Mouse (Mus musculus): ENCODE results near the gene Gosr2. TPM values are rescaled to one million over a fixed set of nuclear protein-coding genes. Genes with fewer than 3 reads are reported as not detected.

Gosr2 gene
- polyA plus RNA-seq, 1 experiment from 2014 or later, result 96.4 TPM

DNA sequence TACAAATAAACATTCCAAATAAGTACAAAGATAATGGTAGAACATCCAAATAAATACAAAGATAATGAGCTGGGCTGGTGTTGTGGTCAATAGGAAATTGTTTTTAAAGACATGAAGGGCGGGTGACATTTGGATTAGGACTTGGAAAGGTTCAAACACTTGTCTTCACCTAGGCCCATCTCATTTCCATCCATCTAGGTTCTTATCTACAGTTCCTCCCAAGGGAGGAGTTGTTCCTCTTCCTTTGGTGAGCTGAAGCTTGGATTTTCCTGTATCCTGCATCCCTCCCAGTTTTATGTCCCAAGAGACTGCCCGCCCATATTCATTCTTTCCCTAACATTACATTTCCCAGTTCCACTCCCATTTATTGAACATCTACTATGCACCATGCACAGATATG, 528 bp upstream of the Gosr2 start:
- Histone ChIP-seq H3K27ac (replicated peaks; ENCODE audit: low read depth, low read length) (peak overlapping the region; percentile 97), H3K9me3 (ENCODE audit: control insufficient read depth, low read length) (no peaks in the 10 kb centered on the region), H3K36me3 (ENCODE audit: control insufficient read depth, insufficient read depth, low read length) (no peaks in the 10 kb centered on the region), H3K4me1 (ENCODE audit: control insufficient read depth, insufficient read depth, low read length) (0 out of 2 replicates have a peak, but pooled peaks cover 7% of the 10 kb centered on the region), H3K4me2 (ENCODE audit: low read length) (peak overlapping the region; percentile 68), H3K27me3 (ENCODE audit: control insufficient read depth, insufficient read depth, low read length) (no peaks in the 10 kb centered on the region), H3K9ac (replicated peaks; ENCODE audit: low read length) (peak overlapping the region; percentile 64), H3K4me3 (replicated peaks; ENCODE audit: low read depth, low read length) (peak overlapping the region; percentile 69)
- ATAC-seq (ENCODE audit: low FRiP score, low TSS enrichment) (no peak), DNase-seq (peak; percentile 27)
- WGBS, result 74% methylated on average over 2 of the region's 2 CpGs

DNA sequence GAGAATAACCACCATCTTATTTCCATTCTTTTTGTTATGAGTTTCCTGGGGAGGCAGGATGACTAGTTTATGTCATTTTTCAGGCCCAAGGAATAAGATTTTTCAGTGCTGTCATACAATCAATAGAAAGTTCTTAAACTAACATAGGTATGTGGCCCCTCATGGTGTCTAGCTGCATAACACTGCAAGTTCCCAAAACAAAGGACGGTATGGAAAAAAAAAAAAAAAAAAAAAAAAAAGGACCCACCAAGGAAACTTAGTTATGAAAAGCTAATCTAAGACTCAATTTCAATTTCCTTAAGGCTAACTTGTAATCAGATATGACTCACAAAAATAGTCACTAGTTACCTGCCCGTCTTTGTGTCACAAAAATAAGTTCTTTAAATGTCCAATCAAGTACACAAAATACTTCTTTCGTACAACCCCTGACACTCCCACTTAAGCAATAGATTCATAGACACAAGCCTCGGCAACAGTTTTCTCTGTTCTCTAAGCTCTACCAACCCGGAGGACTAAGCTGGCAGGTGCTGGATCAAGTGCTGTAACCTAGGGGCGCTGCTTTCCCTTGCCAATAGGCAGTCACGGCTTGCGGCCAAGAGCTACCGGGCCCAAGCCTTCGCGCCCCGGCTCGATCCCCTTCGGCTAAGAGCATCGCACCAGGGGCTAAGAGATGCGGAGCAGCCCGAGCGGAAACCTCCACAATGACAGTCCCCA, 690 bp downstream of the Gosr2 start:
- 0 out of 2 replicates have a peak, but pooled peaks cover 7% of the 10 kb centered on the region for H3K4me1 ChIP-seq (ENCODE audit: control insufficient read depth, insufficient read depth, low read length)
- DNase-seq, result no peak
- no peaks in the 10 kb centered on the region for H3K36me3 ChIP-seq (ENCODE audit: control insufficient read depth, insufficient read depth, low read length)
- H3K9ac ChIP-seq (replicated peaks; ENCODE audit: low read length), result peak overlapping the region; percentile 64
- ATAC-seq (ENCODE audit: low FRiP score, low TSS enrichment), result no peak; the same call in 1 of the 2 replicates
- no peaks in the 10 kb centered on the region for H3K9me3 ChIP-seq (ENCODE audit: control insufficient read depth, low read length)
- WGBS, result 2% methylated on average over 18 of the region's 18 CpGs
- no peaks in the 10 kb centered on the region for H3K27me3 ChIP-seq (ENCODE audit: control insufficient read depth, insufficient read depth, low read length)
- peak overlapping the region; percentile 69 for H3K4me3 ChIP-seq (replicated peaks; ENCODE audit: low read depth, low read length)
- H3K27ac ChIP-seq (replicated peaks; ENCODE audit: low read depth, low read length), result peak overlapping the region; percentile 97
- H3K4me2 ChIP-seq (ENCODE audit: low read length), result peak overlapping the region; percentile 68

DNA sequence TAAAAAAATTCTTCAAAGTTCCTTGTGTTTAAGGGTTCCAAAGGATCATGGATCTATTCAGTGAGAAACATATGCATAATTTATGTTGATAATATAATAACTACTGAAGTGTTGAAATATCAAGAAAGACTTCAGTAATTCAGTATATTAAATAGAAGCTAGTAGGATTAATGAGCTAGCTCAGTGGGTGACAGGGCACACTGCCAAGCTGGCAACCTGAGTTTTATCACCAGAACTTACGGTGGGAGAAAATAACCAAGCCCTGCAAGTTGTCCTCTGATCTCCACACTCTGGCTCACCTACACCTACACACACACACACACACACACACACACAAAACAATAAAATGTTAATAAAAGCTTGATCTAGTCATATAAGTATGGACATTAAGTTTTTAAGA, 4.5 kb downstream of the Gosr2 start:
- Histone ChIP-seq H3K4me2 (ENCODE audit: low read length) (no peak overlapping the region), H3K9ac (replicated peaks; ENCODE audit: low read length) (no peak overlapping the region), H3K27me3 (ENCODE audit: control insufficient read depth, insufficient read depth, low read length) (no peaks in the 10 kb centered on the region), H3K9me3 (ENCODE audit: control insufficient read depth, low read length) (no peaks in the 10 kb centered on the region), H3K27ac (replicated peaks; ENCODE audit: low read depth, low read length) (no peak overlapping the region), H3K36me3 (ENCODE audit: control insufficient read depth, insufficient read depth, low read length) (0 out of 2 replicates have a peak, but pooled peaks cover 7% of the 10 kb centered on the region), H3K4me1 (ENCODE audit: control insufficient read depth, insufficient read depth, low read length) (0 out of 2 replicates have a peak, but pooled peaks cover 2% of the 10 kb centered on the region), H3K4me3 (replicated peaks; ENCODE audit: low read depth, low read length) (no peak overlapping the region)
- WGBS, result 69% methylated on average over 1 of the region's 1 CpGs
- ATAC-seq (ENCODE audit: low FRiP score, low TSS enrichment) (no peak), DNase-seq (no peak)

DNA sequence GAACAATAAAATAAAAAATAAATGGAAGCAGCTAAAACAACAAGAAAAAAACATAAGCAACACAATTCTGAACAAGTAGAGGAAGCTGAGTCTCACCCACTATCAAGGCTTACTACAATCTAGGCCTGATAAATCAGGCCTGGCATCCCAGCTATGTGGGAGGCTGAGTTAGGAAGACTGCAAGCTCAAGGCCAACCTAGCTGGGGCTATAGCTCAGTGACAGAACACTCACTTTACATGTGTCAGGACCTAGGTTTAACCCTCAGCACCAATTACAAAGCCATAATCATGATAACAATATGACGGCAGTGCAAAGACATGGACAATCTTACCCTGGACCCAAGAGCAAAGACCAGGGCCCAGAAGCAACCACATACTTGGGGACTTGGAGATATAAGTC, 6.7 kb downstream of the Gosr2 start:
- Histone ChIP-seq H3K27me3 (ENCODE audit: control insufficient read depth, insufficient read depth, low read length) (no peaks in the 10 kb centered on the region), H3K4me1 (ENCODE audit: control insufficient read depth, insufficient read depth, low read length) (no peaks in the 10 kb centered on the region), H3K9me3 (ENCODE audit: control insufficient read depth, low read length) (no peaks in the 10 kb centered on the region), H3K4me2 (ENCODE audit: low read length) (no peak overlapping the region), H3K9ac (replicated peaks; ENCODE audit: low read length) (no peak overlapping the region), H3K4me3 (replicated peaks; ENCODE audit: low read depth, low read length) (no peak overlapping the region), H3K27ac (replicated peaks; ENCODE audit: low read depth, low read length) (no peak overlapping the region), H3K36me3 (ENCODE audit: control insufficient read depth, insufficient read depth, low read length) (peaks cover 28% of the 10 kb centered on the region)
- DNase-seq (no peak), ATAC-seq (ENCODE audit: low FRiP score, low TSS enrichment) (no peak)
- 93% methylated on average over 1 of the region's 1 CpGs for WGBS

DNA sequence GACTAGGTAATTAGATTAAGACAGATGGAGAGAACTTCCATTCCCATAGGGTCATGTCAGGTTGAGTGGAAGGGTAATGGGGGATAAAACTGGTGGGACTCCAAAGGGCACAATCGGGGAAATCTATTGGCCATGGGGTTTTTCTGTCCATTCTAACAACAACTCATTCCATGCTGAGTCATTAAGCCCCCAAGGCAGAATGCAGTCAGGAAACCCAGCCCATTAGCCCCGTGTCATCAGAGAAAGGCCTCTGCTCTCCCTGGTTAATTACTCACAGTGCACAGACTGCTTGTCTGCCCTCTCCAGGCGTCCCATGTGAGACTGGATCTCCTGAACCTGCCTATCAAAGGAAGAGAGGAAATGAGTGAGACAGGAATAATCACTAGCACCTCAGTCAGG, 8.7 kb downstream of the Gosr2 start:
- Histone ChIP-seq H3K4me1 (ENCODE audit: control insufficient read depth, insufficient read depth, low read length) (no peaks in the 10 kb centered on the region), H3K4me2 (ENCODE audit: low read length) (no peak overlapping the region), H3K27ac (replicated peaks; ENCODE audit: low read depth, low read length) (no peak overlapping the region), H3K9ac (replicated peaks; ENCODE audit: low read length) (no peak overlapping the region), H3K27me3 (ENCODE audit: control insufficient read depth, insufficient read depth, low read length) (no peaks in the 10 kb centered on the region), H3K36me3 (ENCODE audit: control insufficient read depth, insufficient read depth, low read length) (peaks cover 48% of the 10 kb centered on the region), H3K4me3 (replicated peaks; ENCODE audit: low read depth, low read length) (no peak overlapping the region), H3K9me3 (ENCODE audit: control insufficient read depth, low read length) (no peaks in the 10 kb centered on the region)
- WGBS, result 55% methylated on average over 3 of the region's 3 CpGs
- DNase-seq, result no peak
- no peak for ATAC-seq (ENCODE audit: low FRiP score, low TSS enrichment)

DNA sequence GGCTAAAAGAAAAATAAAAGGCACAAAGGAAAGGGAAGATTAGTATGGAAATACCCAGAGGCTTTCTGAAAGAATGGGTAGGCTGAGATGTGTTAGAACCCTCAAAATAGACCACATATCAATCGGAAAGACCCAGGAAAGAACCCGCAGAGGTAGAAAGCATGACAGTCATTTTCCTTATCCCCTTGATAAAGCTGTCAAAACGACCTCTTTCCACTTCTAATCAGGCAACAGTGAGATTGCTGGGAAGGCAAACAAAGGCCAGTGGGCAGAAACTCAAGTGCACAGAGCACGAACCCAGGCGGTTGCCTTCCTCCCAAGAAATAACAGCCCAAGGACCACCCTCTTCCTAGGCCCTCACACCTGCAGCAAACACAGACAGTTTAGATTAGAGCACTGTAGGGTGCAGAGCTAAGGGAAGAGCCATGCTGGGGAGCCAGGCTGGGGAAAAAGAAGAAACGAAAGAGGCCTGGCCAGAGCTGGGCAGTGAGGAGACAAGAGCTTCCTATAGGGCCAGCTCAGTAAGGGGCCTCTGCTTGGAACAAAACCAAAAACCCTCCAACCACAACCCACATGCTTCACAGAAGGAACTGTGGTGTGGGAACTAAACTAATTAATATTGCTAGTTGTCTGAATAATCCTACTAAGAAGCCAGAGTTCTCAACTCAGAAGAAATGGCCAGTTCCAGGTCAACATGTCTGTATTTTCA, 9.3 kb downstream of the Gosr2 start:
- 70% methylated on average over 6 of the region's 6 CpGs for WGBS
- H3K27ac ChIP-seq (replicated peaks; ENCODE audit: low read depth, low read length), result no peak overlapping the region
- no peak overlapping the region for H3K4me3 ChIP-seq (replicated peaks; ENCODE audit: low read depth, low read length)
- peaks cover 53% of the 10 kb centered on the region for H3K36me3 ChIP-seq (ENCODE audit: control insufficient read depth, insufficient read depth, low read length)
- no peaks in the 10 kb centered on the region for H3K27me3 ChIP-seq (ENCODE audit: control insufficient read depth, insufficient read depth, low read length)
- H3K4me1 ChIP-seq (ENCODE audit: control insufficient read depth, insufficient read depth, low read length), result no peaks in the 10 kb centered on the region
- no peak for ATAC-seq (ENCODE audit: low FRiP score, low TSS enrichment)
- no peak for DNase-seq
- H3K4me2 ChIP-seq (ENCODE audit: low read length), result no peak overlapping the region
- H3K9me3 ChIP-seq (ENCODE audit: control insufficient read depth, low read length), result no peaks in the 10 kb centered on the region
- H3K9ac ChIP-seq (replicated peaks; ENCODE audit: low read length), result no peak overlapping the region

DNA sequence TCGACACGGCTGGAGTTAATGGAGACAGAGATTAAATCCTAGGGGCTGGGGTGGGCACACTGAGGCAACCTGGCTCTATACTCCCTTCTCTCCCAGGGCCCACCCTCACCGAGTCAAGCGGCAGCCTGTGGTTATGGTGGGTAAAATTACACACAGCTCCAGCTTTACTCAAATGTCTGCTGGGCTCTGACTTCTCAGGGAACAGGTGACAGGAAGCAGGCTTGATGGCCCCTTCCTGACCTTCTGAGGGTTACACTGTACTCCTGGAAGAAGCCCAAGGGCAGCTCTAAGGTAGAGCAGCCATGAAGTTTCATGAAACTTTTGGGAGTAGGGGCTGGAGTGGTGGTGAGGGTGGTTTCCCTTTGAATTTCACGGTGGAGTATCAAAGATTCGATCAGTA, 11.0 kb downstream of the Gosr2 start:
- peaks cover 70% of the 10 kb centered on the region for H3K36me3 ChIP-seq (ENCODE audit: control insufficient read depth, insufficient read depth, low read length)
- no peak overlapping the region for H3K9ac ChIP-seq (replicated peaks; ENCODE audit: low read length)
- H3K9me3 ChIP-seq (ENCODE audit: control insufficient read depth, low read length), result no peaks in the 10 kb centered on the region
- ATAC-seq (ENCODE audit: low FRiP score, low TSS enrichment) (no peak), DNase-seq (no peak)
- no peak overlapping the region for H3K4me3 ChIP-seq (replicated peaks; ENCODE audit: low read depth, low read length)
- no peak overlapping the region for H3K4me2 ChIP-seq (ENCODE audit: low read length)
- no peak overlapping the region for H3K27ac ChIP-seq (replicated peaks; ENCODE audit: low read depth, low read length)
- H3K27me3 ChIP-seq (ENCODE audit: control insufficient read depth, insufficient read depth, low read length), result no peaks in the 10 kb centered on the region
- WGBS, result 93% methylated on average over 6 of the region's 6 CpGs
- H3K4me1 ChIP-seq (ENCODE audit: control insufficient read depth, insufficient read depth, low read length), result no peaks in the 10 kb centered on the region

DNA sequence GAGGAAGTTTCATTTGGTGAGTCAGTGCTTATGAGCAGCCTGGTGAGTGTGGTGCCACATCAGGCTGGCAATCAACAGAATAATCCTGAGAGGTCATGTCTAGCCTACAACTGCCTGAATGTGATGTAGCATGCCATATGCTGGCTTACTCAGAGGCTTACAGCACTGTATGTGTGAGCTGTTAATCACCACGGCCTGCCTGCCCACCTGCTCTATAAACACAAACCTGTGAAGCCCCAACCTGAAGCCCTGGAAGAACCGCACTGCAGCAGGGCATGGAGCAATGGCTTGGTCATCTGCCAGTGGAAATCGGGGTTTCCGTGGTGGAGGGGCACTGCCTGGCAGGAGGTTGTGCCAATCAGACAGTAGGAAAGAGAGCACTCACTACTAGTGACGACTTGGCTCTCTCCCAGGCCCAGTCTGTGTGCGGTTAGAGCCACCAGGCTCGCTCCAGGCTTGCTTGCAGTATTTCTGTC, 12.4 kb downstream of the Gosr2 start:
- peaks cover 84% of the 10 kb centered on the region for H3K36me3 ChIP-seq (ENCODE audit: control insufficient read depth, insufficient read depth, low read length)
- H3K27me3 ChIP-seq (ENCODE audit: control insufficient read depth, insufficient read depth, low read length), result no peaks in the 10 kb centered on the region
- no peak overlapping the region for H3K4me3 ChIP-seq (replicated peaks; ENCODE audit: low read depth, low read length)
- ATAC-seq (ENCODE audit: low FRiP score, low TSS enrichment) (no peak), DNase-seq (no peak)
- no peak overlapping the region for H3K27ac ChIP-seq (replicated peaks; ENCODE audit: low read depth, low read length)
- WGBS, result 94% methylated on average over 7 of the region's 7 CpGs
- H3K9me3 ChIP-seq (ENCODE audit: control insufficient read depth, low read length), result no peaks in the 10 kb centered on the region
- H3K4me2 ChIP-seq (ENCODE audit: low read length), result no peak overlapping the region
- no peaks in the 10 kb centered on the region for H3K4me1 ChIP-seq (ENCODE audit: control insufficient read depth, insufficient read depth, low read length)
- H3K9ac ChIP-seq (replicated peaks; ENCODE audit: low read length), result no peak overlapping the region

Data from midbrain, embryonic 14.5 days (tissue).